Mouse (Mus musculus) T-helper 2 cell (primary cell): Measurements from ENCODE around the gene Ccser1.

ENCODE experiments used
- in situ Hi-C: fragments of 300-600 bp; cut with MboI, MseI; formaldehyde crosslinking; loops from one replicate; pipeline ENCODE4 v1.15.1; 2025; ENCODE audit warnings: high pct_unique_total_duplicates

Ccser1 gene

GRCm38 (mm10) chr6:61621707-61622106 is 441.6 kb downstream of the Ccser1 start:
- in situ Hi-C loops = no loop called here

DNA sequence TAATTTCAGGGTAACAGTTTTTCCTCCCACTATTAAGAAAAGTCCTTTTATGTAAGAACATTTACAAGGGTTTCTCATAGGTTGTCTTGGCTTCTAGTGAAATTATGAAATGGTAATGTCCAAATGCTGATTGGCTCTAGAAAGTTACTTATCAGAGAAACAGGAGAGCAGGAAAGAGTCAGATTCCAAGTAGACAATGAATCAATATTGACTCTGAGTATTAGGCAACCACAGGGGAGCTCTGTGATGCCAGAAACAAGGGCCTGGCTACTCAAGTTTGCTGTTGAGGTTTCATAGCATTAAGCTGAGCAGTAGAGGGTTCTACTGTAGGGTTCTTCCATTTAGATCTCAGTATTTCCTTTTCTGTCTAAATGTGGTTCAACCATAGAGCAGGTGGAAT is 481.3 kb downstream of the Ccser1 start:
- in situ Hi-C loops = no loop called here

DNA sequence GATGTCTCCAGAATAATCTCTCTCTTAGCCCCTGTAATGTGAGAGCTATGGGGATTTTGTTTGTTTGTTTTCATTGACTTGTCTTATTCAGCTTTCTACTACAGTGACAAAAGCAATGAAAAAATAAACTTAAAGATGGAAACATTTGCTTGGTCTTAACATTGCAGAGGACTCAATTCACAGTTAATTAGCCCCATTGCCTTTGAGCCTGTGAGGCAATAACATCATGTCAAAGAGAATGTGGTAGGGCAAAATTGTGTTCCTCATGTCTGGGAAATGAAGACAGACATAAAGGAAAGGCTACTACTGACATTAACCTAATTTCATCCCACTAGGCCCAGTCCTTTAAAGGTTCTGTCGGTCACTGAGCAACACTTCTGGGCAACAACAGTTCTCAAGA is 484.4 kb downstream of the Ccser1 start:
- in situ Hi-C loops = no loop called here

DNA sequence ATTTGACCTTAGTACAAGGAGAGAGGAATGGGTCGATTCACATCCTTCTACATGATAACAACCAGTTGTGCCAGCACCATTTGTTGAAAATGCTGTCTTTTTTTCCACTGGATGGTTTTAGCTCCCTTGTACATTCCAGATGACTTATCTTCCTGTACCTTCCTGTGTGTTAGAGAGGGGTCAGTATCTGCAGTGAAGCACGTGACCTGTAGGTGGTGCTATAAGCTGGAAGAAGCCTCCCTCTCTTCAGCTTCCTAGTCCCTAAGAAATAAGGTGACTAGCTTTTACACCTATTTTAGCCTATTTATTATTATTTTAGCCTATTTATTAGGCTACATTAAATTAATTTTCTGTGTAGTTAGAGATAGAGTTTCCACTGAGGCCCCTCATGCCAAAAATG is 506.9 kb downstream of the Ccser1 start:
- in situ Hi-C loops = no loop called here

GRCm38 (mm10) chr6:61703003-61703402 is 522.9 kb downstream of the Ccser1 start:
- in situ Hi-C loops = no loop called here

DNA sequence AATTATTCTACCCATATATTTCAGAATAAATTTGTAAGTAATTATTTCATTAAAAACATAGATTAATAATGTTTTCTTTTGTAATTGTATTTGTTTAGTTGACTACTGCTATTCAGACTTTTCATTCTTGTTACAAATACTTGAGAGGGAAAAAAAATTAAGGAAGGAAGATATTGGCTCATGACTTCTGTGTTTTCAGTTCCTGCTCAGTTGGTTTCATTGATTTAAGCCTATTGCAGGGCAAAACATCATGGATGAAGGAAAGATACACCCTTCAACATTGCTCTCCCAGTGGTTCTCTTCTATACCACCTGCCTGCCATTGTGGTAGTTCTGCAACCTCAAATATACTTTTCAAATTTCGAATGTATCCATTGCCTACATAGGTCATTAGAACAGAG is 541.1 kb downstream of the Ccser1 start:
- in situ Hi-C loops = no loop called here

DNA sequence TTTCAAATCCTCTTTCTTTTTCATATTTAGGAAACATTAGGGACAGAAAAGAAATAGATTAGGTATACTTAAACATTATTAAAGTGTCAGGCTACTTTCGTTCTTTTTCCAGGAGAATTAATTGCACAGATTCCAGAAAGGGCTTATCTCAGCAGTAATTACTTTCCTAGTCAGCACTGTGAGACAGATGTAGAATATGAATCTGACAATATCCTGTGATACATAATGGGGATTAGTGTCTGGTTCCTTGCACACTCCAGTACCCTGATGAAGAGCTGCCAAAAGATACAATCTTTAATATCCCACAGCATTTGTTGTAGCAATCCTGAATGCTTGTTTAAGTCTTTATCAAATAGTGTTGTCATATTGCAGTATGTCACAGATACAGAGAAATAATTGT is 548.9 kb downstream of the Ccser1 start:
- in situ Hi-C loops = no loop called here

- in situ Hi-C loops = no loop called here
These were observed 550.2 kb downstream of the Ccser1 start for GRCm38 (mm10) chr6:61730088-61730880.

- in situ Hi-C loops = loop anchor here (10.0 kb wide), 1 partner anchor 52 kb away; no protein-coding TSS in a partner anchor
These were observed 566.2 kb downstream of the Ccser1 start for GRCm38 (mm10) chr6:61746346-61746745.

- in situ Hi-C loops = no loop called here
These were observed 582.0 kb downstream of the Ccser1 start for GRCm38 (mm10) chr6:61762135-61762534.

DNA sequence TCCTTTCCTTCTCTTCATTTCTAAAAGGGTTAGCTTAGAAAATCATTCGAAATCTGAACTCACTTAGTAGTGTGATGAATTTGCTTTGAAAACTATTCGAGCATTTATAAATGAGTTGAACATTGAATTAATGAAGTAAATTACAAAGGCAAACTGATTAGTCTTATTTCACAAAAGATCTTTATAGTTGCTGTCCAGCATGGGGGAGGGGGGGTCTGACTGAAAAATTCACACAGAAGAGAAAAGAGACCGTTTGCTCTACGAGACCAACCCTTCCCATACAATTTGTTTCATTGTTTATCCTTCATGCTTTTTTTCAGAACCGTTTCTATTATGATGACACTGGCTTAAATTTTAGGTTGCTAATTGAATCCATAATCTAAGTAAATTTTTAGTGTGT is 583.3 kb downstream of the Ccser1 start:
- in situ Hi-C loops = no loop called here

DNA sequence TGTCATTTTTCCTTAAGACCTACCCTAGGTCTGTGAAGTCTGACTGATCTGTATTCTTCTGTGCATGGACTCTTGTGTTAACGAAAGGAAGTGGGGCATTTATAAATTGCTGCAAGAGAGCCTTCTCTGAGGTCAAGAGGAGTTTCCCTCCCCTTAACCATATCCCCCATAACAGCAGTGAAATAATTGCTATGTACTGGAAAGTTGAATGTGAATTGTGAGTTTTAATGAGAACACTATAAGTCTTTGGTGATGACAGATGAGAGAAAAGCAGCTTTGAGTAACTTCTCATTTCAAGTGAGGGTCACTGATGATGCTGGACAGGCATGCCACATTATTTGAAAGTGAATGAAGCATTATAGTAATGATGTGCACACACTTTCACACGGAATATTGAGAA is 585.7 kb downstream of the Ccser1 start:
- in situ Hi-C loops = no loop called here

DNA sequence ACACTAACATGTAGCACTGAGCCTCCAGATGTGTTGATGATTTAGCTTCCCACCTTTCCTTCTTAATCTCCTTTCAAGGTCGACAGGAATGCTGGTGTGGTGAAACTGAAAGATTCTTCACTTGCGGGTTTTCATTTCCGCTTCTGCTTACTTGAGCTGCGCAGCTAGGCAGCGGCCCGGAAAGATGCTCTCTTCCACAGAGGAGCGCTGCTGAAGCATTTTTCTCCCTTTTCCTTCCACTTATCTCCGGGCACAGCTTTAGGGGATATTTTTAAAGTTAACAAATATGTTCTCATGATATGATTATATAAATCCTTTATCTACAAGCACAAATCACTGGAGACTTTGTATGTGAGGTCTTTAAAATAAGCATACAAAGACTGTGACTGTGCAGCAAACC is 587.0 kb downstream of the Ccser1 start:
- in situ Hi-C loops = no loop called here

- in situ Hi-C loops = no loop called here
These were observed 606.6 kb downstream of the Ccser1 start for GRCm38 (mm10) chr6:61786706-61787105.

- in situ Hi-C loops = no loop called here
These were observed 620.8 kb downstream of the Ccser1 start for GRCm38 (mm10) chr6:61800889-61801288.

DNA sequence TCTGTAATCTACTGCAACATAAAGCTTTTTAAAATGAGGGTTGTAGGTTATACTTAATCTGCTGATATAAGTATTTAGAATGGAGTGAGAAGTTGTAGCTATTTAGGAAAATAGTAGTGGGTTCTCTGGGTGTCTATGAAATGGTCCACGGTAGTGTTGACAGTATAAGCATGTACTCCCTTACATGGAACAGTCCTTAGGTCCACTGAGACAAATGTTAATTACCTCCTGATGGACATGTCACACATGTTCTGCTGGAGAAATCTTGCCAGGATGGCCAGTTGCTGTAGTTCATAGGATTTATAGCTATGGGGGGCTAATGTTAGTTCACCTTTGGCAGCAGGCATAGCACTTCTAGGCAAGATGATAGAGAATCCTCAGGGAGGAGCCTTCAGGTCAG is 625.4 kb downstream of the Ccser1 start:
- in situ Hi-C loops = no loop called here

DNA sequence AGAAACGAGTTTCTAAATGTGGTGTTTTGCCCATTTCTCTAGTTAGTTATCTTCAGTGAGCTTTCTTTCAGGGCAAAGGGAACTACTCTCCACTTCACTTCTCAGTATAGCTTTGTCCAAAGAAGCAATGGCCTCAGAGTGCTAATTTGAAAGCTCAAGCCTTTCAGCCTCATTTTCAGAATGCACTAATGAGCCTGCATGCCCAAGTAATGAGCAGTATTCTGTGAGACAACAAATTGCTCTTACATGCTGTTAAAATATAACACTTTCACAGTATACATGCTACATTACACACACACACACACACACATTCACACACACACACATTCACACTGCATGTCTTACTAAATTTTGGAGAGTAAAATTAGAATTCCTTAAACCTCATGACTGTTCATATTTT is 637.6 kb downstream of the Ccser1 start:
- in situ Hi-C loops = no loop called here

- in situ Hi-C loops = no loop called here
These were observed 696.2 kb downstream of the Ccser1 start for GRCm38 (mm10) chr6:61876302-61876701.

DNA sequence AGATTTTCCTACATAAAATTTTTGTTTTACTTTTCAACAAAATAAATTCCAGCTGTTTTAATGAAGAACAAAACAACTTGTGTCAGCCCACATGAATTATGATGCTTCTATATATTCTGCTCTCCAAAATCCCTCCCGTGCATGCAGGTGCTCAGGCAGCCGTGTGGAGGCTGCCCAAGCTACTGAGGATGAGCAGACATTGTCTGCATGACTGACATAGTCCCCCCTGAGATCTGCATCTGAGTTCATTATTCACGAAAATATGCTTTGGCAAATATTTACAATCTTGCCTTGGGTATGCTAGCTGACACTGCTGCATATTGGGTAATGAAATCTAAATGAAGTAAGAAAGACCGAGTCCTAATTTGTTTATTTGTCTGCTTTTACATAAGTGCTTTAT is 718.1 kb downstream of the Ccser1 start:
- in situ Hi-C loops = no loop called here

DNA sequence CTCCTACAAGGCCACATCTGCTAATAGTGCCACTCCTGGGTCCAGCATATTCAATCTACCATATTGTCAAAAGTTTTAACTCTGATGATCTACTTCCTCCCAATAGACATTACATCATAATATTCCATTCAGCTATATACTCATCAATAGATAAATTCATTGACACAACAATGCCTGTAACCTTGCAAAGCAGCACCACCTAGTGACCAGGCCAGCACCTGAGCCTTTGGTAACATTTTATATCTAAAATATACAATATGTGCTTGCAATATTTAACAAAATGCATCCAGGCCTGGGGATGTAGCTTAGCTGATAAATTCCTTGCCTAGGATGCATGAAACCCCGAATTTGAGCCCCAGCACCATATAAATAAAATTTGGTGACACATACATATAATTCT is 722.6 kb downstream of the Ccser1 start:
- in situ Hi-C loops = no loop called here

GRCm38 (mm10) chr6:61912896-61913295 is 732.8 kb downstream of the Ccser1 start:
- in situ Hi-C loops = no loop called here

GRCm38 (mm10) chr6:61931622-61932021 is 751.5 kb downstream of the Ccser1 start:
- in situ Hi-C loops = no loop called here

DNA sequence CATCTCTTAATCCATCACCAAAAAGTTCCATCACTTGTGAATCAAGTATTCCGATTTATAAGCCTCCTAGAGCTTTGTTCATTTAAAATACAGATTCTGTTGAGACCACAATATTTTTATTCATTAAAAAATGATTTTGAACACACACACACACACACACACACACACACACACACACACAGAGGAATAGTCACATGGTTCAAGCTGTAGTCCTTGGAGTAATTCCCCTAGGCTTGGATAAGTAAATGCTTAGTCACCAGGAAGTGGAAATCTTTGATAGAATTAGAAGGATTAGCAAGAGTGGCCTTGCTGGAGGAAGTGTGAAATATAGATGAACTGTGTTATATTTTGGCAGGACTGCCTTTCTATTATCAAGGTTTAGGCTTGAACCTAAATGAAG is 756.5 kb downstream of the Ccser1 start:
- in situ Hi-C loops = no loop called here

DNA sequence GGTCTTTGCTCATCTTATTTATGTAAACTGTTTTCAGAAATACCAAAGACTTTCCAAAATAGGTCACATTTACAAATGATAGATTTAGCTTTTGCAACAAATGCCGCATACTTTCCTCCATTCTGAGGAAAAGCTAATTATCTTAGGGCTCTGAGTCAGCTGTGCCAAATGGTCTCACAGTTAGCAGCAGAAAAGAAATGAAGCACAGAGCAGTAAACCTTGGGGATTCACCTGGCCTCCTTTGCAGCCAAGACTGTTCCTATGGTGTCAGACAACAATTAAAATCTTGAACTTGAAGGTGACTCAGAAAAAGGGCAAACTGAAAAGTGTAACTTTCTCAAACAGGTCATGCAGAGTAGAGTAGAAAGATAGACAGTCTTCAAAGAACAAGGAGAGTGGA is 759.1 kb downstream of the Ccser1 start:
- in situ Hi-C loops = no loop called here
